Mouse (Mus musculus) limb, embryonic 14.5 days (tissue): Measurements from ENCODE around the gene Mylk4. TPM values are rescaled to one million over a fixed set of nuclear protein-coding genes. Genes with fewer than 3 reads are reported as not detected.
A peak's percentile ranks its signal among the peaks of the same experiment; 100 is the strongest.

Experiments
- ATAC-seq: fragments of 200-750 bp; cut with Nextera tagmentation; 2 replicates; pipeline ENCODE4 v1.8.0; 2017; ENCODE audit warnings: low read depth, moderate number of reproducible peaks, moderate TSS enrichment; ENCODE audit not compliant: low FRiP score
- DNase-seq: peaks from one replicate; pipeline ENCODE4 v3.0.0-alpha.2; 2015; ENCODE audit warnings: low spot score
- H3K27ac ChIP-seq: fragments of 300-500 bp; sonication (generic); replicated peaks from 2 replicates; pipeline ENCODE4 v1.5.1; 2014; ENCODE audit warnings: low read depth, mild to moderate bottlenecking, low read length, moderate library complexity, mixed read lengths
- H3K27me3 ChIP-seq: fragments of 300-500 bp; sonication (generic); 2 replicates; pipeline ENCODE4 v1.6.1; 2014; ENCODE audit warnings: low read length, mixed read lengths; ENCODE audit not compliant: control insufficient read depth, insufficient read depth
- H3K36me3 ChIP-seq: fragments of 300-500 bp; sonication (generic); 2 replicates; pipeline ENCODE4 v1.6.1; 2014; ENCODE audit warnings: mild to moderate bottlenecking, low read length, moderate library complexity, mixed read lengths; ENCODE audit not compliant: control insufficient read depth, insufficient read depth
- H3K4me1 ChIP-seq: fragments of 300-500 bp; sonication (generic); 2 replicates; pipeline ENCODE4 v1.6.1; 2014; ENCODE audit warnings: antibody characterized with exemption, low read length, mixed read lengths; ENCODE audit not compliant: control insufficient read depth, insufficient read depth
- H3K4me2 ChIP-seq: fragments of 300-500 bp; sonication (generic); replicated peaks from 2 replicates; pipeline ENCODE4 v1.6.1; 2014; ENCODE audit warnings: low read depth, mild to moderate bottlenecking, low read length, moderate library complexity; ENCODE audit not compliant: severe bottlenecking
- H3K4me3 ChIP-seq: fragments of 300-500 bp; sonication (generic); replicated peaks from 2 replicates; pipeline ENCODE4 v1.5.1; 2014; ENCODE audit warnings: low read length
- H3K9ac ChIP-seq: fragments of 300-500 bp; sonication (generic); 2 replicates; pipeline ENCODE4 v1.6.1; 2014; ENCODE audit warnings: mild to moderate bottlenecking, low read depth, low read length, moderate library complexity; ENCODE audit not compliant: severe bottlenecking
- H3K9me3 ChIP-seq: fragments of 300-500 bp; sonication (generic); 2 replicates; pipeline ENCODE4 v1.6.1; 2016; ENCODE audit warnings: low read length; ENCODE audit not compliant: control insufficient read depth
- POLR2A ChIP-seq: fragments of 200-500 bp; IDR thresholded peaks from 2 replicates; pipeline ENCODE4 v1.8.0; 2012; ENCODE audit warnings: inconsistent platforms, mild to moderate bottlenecking, moderate library complexity, borderline replicate concordance; ENCODE audit not compliant: insufficient read depth, insufficient read length; ENCODE audit errors: extremely low read depth
- WGBS: fragments of 180-500 bp; shearing (Covaris S2); extraction: QIAGEN DNeasy Blood & Tissue Kit; methylation state at CpG from one replicate; pipeline ENCODE4 v1.1.7; 2014; 5-methylcytosine and 5-hydroxymethylcytosine counted together
- polyA plus RNA-seq, 2 experiments: library from polyadenylated mRNA; depleted of rRNA in 1 of 2; stranded (reverse) in 1 of 2; unstranded in 1 of 2; fragments of >200 nt; fragmentation: Nextera tagmentation in 1 of 2; extraction: Ambion mirVana in 1 of 2; gene quantifications; 2 replicates each; pipeline versions ENCODE4 v1.2.1 to v1.2.3; 2012 to 2014

Gene Mylk4
- polyA plus RNA-seq, 2 experiments, result 11.2 to 18.6 TPM

GRCm38 (mm10) chr13:32690279-32690678, 93.5 kb downstream of the Mylk4 start:
- H3K27me3 ChIP-seq, result no peaks in the 10 kb centered on the region
- no peak for TF ChIP-seq POLR2A
- DNase-seq (no peak), ATAC-seq (no peak)
- H3K36me3 ChIP-seq, result no peaks in the 10 kb centered on the region
- H3K27ac ChIP-seq, result no peak overlapping the region
- H3K4me2 ChIP-seq, result no peak overlapping the region
- no peaks in the 10 kb centered on the region for H3K4me1 ChIP-seq
- no peaks in the 10 kb centered on the region for H3K9me3 ChIP-seq
- WGBS, result 86% methylated on average over 3 of the region's 3 CpGs
- no peak overlapping the region for H3K9ac ChIP-seq
- no peak overlapping the region for H3K4me3 ChIP-seq

GRCm38 (mm10) chr13:32680868-32681515, 102.8 kb downstream of the Mylk4 start:
- Histone ChIP-seq H3K9ac (no peak overlapping the region), H3K27ac (no peak overlapping the region), H3K36me3 (no peaks in the 10 kb centered on the region), H3K9me3 (no peaks in the 10 kb centered on the region), H3K4me1 (peaks cover 8% of the 10 kb centered on the region; the same call in 1 of the 2 replicates), H3K4me2 (peak overlapping the region; percentile 11; the same call in 1 of the 2 replicates), H3K27me3 (no peaks in the 10 kb centered on the region), H3K4me3 (no peak overlapping the region)
- 27% methylated on average over 12 of the region's 12 CpGs for WGBS
- ATAC-seq (peak; percentile 65), DNase-seq (peak; percentile 91)
- no peak for TF ChIP-seq POLR2A

GRCm38 (mm10) chr13:32680121-32680551, 103.6 kb downstream of the Mylk4 start:
- Histone ChIP-seq H3K4me1 (peaks cover 8% of the 10 kb centered on the region; the same call in 1 of the 2 replicates), H3K36me3 (no peaks in the 10 kb centered on the region), H3K27ac (no peak overlapping the region), H3K9ac (no peak overlapping the region), H3K4me2 (no peak overlapping the region), H3K27me3 (no peaks in the 10 kb centered on the region), H3K4me3 (no peak overlapping the region), H3K9me3 (no peaks in the 10 kb centered on the region)
- DNase-seq (no peak), ATAC-seq (no peak)
- TF ChIP-seq POLR2A, result no peak
- WGBS, result 76% methylated on average over 12 of the region's 12 CpGs

- Histone ChIP-seq H3K27ac (no peak overlapping the region), H3K36me3 (no peaks in the 10 kb centered on the region), H3K4me1 (peaks cover 8% of the 10 kb centered on the region; the same call in 1 of the 2 replicates), H3K4me3 (no peak overlapping the region), H3K27me3 (no peaks in the 10 kb centered on the region), H3K9me3 (no peaks in the 10 kb centered on the region), H3K4me2 (no peak overlapping the region), H3K9ac (no peak overlapping the region)
- 70% methylated on average over 5 of the region's 5 CpGs for WGBS
- TF ChIP-seq POLR2A, result no peak
- DNase-seq (no peak), ATAC-seq (no peak)
Observed at GRCm38 (mm10) chr13:32678998-32679397, 104.8 kb downstream of the Mylk4 start.

- Histone ChIP-seq H3K4me2 (no peak overlapping the region), H3K9ac (no peak overlapping the region), H3K27me3 (no peaks in the 10 kb centered on the region), H3K36me3 (no peaks in the 10 kb centered on the region), H3K4me1 (0 out of 2 replicates have a peak, but pooled peaks cover 8% of the 10 kb centered on the region), H3K4me3 (no peak overlapping the region), H3K9me3 (no peaks in the 10 kb centered on the region), H3K27ac (no peak overlapping the region)
- ATAC-seq (no peak), DNase-seq (no peak)
- WGBS, result 69% methylated on average over 7 of the region's 7 CpGs
- no peak for TF ChIP-seq POLR2A
Observed at GRCm38 (mm10) chr13:32670782-32671181, 113.0 kb downstream of the Mylk4 start.
